Mouse (Mus musculus): ENCODE measurements around the gene Nin. TPM values are rescaled to one million over a fixed set of nuclear protein-coding genes. Genes with fewer than 3 reads are reported as not detected.

The Nin gene
- total RNA-seq, 2 experiments from 2014 or later, result 25.6 to 27.8 TPM

Other genes starting within 250 kb of the Nin start
- gene Atl1, start 221.1 kb downstream of the Nin start, total RNA-seq (2021), result 1 to 10 TPM; 4.9 to 8.9 TPM
- 10 to 100 TPM; 24.3 to 27.3 TPM for gene Map4k5, start 220.5 kb downstream of the Nin start, total RNA-seq (2021)
- gene Sav1, start 126.7 kb downstream of the Nin start, total RNA-seq (2021), result 10 to 100 TPM; 51.0 to 54.0 TPM
- gene Abhd12b, start 40.4 kb upstream of the Nin start, total RNA-seq (2021), result not detected
- gene Pygl, start 117.8 kb upstream of the Nin start, total RNA-seq (2021), result 100 to 1,000 TPM; 140 to 317 TPM
- gene Trim9, start 233.9 kb upstream of the Nin start, total RNA-seq (2021), result 1 to 10 TPM; 1.7 to 2.0 TPM

Data from adrenal gland, adult 18-20 months (tissue).